Mouse (Mus musculus) cortical plate, adult 2 months (tissue): Measurements from ENCODE around the gene Ostf1.

Source experiments
- CTCF ChIP-seq: fragments of 200-500 bp; IDR thresholded peaks from 2 replicates; pipeline ENCODE4 v1.5.1; 2011; ENCODE audit warnings: mild to moderate bottlenecking, control low read depth, low read length; ENCODE audit not compliant: insufficient read depth; ENCODE audit errors: extremely low read depth
- POLR2A ChIP-seq: fragments of 200-500 bp; IDR thresholded peaks from 2 replicates; pipeline ENCODE4 v1.6.1; 2011; ENCODE audit warnings: mild to moderate bottlenecking, low read length, control low read depth; ENCODE audit not compliant: insufficient read depth; ENCODE audit errors: extremely low read depth

DNA sequence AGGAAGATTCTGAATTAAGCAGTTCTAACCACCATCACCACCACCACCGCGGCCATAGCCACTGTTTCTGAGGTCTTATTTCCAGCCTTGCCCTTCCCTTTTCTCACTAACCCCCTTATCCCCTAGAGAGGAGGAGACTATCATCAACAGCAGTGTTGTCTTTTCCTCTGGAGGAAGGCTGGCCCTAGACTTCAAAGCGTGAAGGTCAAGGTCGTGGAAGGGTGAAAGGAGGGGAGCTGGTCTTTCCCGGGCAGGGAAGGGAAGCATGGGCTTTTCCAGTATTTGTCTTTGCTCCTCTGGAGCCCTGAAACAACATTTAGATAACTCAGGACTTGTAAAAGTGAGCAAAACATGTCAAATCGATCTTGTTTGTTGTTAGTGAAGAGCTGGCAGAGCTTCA is 22.6 kb downstream of the Ostf1 start:
- TF ChIP-seq CTCF (no peak), POLR2A (no peak)
